Mouse (Mus musculus): ENCODE measurements at regions not wholly inside any gene's neighbourhood (a gene's known extent, or its start where the extent isn't known, plus 50 kb on each side); places are given as distances from the start of the nearest gene placed in this dataset.

DNA sequence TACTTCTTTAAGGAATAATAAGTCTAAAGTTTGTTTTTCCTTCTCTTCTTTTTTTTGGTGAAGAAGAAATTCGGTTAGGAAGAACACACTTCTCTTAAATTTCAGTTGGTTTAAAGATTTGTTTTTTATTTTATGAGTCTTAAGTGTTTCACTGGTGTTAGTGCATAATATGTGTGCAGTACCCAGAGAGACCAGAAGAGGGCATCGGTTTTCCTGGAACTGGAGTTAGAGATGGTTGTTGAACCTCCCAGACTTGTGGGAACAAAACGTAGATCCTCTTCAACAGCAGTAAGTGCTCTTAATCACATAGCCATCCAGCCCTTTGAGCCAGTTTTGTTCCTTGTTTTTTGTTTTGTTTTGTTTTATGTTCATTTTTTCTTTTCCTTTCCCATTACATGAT lies 101.5 kb upstream of the Nebl start:
- TF ChIP-seq ZNF384 (IDR thresholded peaks at IDR 0.05; ENCODE audit: low read depth, low read length) (no peak), E2F4 (IDR thresholded peaks at IDR 0.05; ENCODE audit: insufficient replicate concordance, low read depth, low read length) (no peak), USF2 (conservative IDR thresholded peaks at IDR 0.05; ENCODE audit: low read depth, low read length) (no peak), BHLHE40 (IDR thresholded peaks at IDR 0.05; ENCODE audit: low read depth, low read length) (no peak)
